Mouse (Mus musculus) E14TG2a.4 (cell line): ENCODE measurements around the gene Edem2.

Source experiments
- CTCF ChIP-seq: conservative IDR thresholded peaks from 2 replicates; pipeline ENCODE4 v1.5.1; 2014; ENCODE audit warnings: low read length
- NANOG ChIP-seq: IDR thresholded peaks from 2 replicates; pipeline ENCODE4 v1.6.1; 2014; ENCODE audit warnings: borderline replicate concordance, low read length, mixed read lengths

- TF ChIP-seq CTCF (no peak), NANOG (no peak)
Observed at GRCm38 (mm10) chr2:155726302-155726701, 3.0 kb downstream of the Edem2 start.
